In genomic region chr3:158561256-158561986, GRCm38 (mm10) we compare ENCODE assay signal across 8 mouse cellular contexts. TPM values are rescaled to one million over a fixed set of nuclear protein-coding genes. Genes with fewer than 3 reads are reported as not detected.
A peak's percentile ranks its signal among the peaks of the same experiment; 100 is the strongest.
DNase-seq lines count a peak whose midpoint lies in the region; ATAC-seq and TF ChIP-seq lines count a peak whose summit lies in the region.

No protein-coding gene starts in this region.

- ATAC-seq in midbrain, postnatal 0 days (ENCODE audit: low FRiP score), result peak; percentile 81
- no peak for ATAC-seq in erythroblast, adult 5-6 weeks (replicated peaks; ENCODE audit: low FRiP score, poor library complexity, severe bottlenecking)

- TF ChIP-seq CTCF in midbrain, postnatal 0 days (IDR thresholded peaks at IDR 0.05), result no peak

- intact Hi-C loops in gastrocnemius, postnatal 14 days (cut with DNase I; ENCODE audit: low total_unique reads), result no loop called here
- intact Hi-C loops in left cerebral cortex, postnatal 10 days (cut with DNase I), result loop anchor here (5.0 to 10.0 kb wide), 3 partner anchors 333 to 713 kb away; no protein-coding TSS in a partner anchor

- under 1% methylated on average over 26 of the region's 55 CpGs for WGBS in midbrain, postnatal 0 days

- H3K4me3 ChIP-seq in midbrain, postnatal 0 days (ENCODE audit: low read depth, low read length), result peak overlapping the region; percentile 86

- H3K27me3 ChIP-seq in midbrain, postnatal 0 days (ENCODE audit: insufficient read depth, low read length), result no peaks in the 10 kb centered on the region

- H3K9ac ChIP-seq in midbrain, postnatal 0 days (replicated peaks; ENCODE audit: low read length, poor library complexity, severe bottlenecking), result peak overlapping the region; percentile 96

- H3K4me1 ChIP-seq in midbrain, postnatal 0 days (ENCODE audit: insufficient read depth, low read length), result no peaks in the 10 kb centered on the region

- H3K36me3 ChIP-seq in midbrain, postnatal 0 days (ENCODE audit: insufficient read depth, low read length), result no peaks in the 10 kb centered on the region

- H3K4me2 ChIP-seq in midbrain, postnatal 0 days (ENCODE audit: low read depth, low read length, poor library complexity, severe bottlenecking), result peak overlapping the region; percentile 67

- peak overlapping the region; percentile 96 for H3K27ac ChIP-seq in midbrain, postnatal 0 days (ENCODE audit: low read depth, low read length)

- DNase-seq in left cerebral cortex, adult 18-20 months (ENCODE audit: low spot score in 2 of 2), result peak; percentile 50 to 64
- no peak for DNase-seq in left cerebral cortex, adult 11 months (ENCODE audit: low spot score)
- DNase-seq in embryo, embryonic 10.5 days (ENCODE audit: low spot score), result peak; percentile 49
- peak; percentile 7 for DNase-seq in gastrocnemius, postnatal 14 days
- DNase-seq in left cerebral cortex, postnatal 10 days (ENCODE audit: extremely low spot score in 1 of 2, low spot score in 2 of 2), result peak; percentile 50 to 74
- DNase-seq in midbrain, postnatal 0 days (ENCODE audit: low spot score), result peak; percentile 77
- DNase-seq in lung, postnatal 36 days, result no peak

- no peaks in the 10 kb centered on the region for H3K9me3 ChIP-seq in midbrain, postnatal 0 days (ENCODE audit: low read length)

RNA-seq across cellular contexts. Expression of gene Lrrc7, which starts 0.6 kb away (rescaled TPM):
- 10 to 100 TPM; 99.9 TPM for total RNA-seq in left cerebral cortex, adult 18-20 months (2021)
- total RNA-seq in gastrocnemius, postnatal 14 days (2021), result under 1 TPM; 0.02 to 0.04 TPM
- total RNA-seq in left cerebral cortex, postnatal 10 days (2021), result 100 to 1,000 TPM; 116 to 118 TPM
- total RNA-seq in midbrain, postnatal 0 days (2014; rRNA removed), result 29.8 and 39.5 TPM in 2 replicates
- 4.9 and 7.3 TPM in 2 replicates for polyA plus RNA-seq in midbrain, postnatal 0 days (2015; fragmentation: Nextera tagmentation; extraction: Ambion mirVana)
- not detected in 2 replicates for total RNA-seq in erythroblast, adult 5-6 weeks (2015; ENCODE audit: low replicate concordance)
- total RNA-seq in erythroblast, adult 5-6 weeks (2017; ENCODE audit: low replicate concordance), result not detected in 2 replicates

Comparison
In these comparisons a context has a peak if more than half of its experiments do, and no peak if none do; other contexts are left out.
1. DNase-seq: peak in left cerebral cortex, adult 18-20 months (2 of 2), embryo, embryonic 10.5 days (single experiment), gastrocnemius, postnatal 14 days (single experiment), left cerebral cortex, postnatal 10 days (2 of 2) and midbrain, postnatal 0 days (single experiment); none in left cerebral cortex, adult 11 months (single experiment) and lung, postnatal 36 days (single experiment).
2. RNA of gene Lrrc7, which starts 0.6 kb away (total RNA-seq): 116 to 118 TPM in left cerebral cortex, postnatal 10 days, 99.9 TPM in left cerebral cortex, adult 18-20 months and 29.8 to 39.5 TPM in midbrain, postnatal 0 days; 0.02 to 0.04 TPM in gastrocnemius, postnatal 14 days and not detected in erythroblast, adult 5-6 weeks; every median in the first group is over 10 times any median in the second.